Mouse (Mus musculus) bone marrow, adult 2 months (tissue): ENCODE measurements around the gene Auts2.

ENCODE experiments used
- CTCF ChIP-seq: fragments of 200-500 bp; IDR thresholded peaks from 2 replicates; pipeline ENCODE4 v1.5.1; 2011; ENCODE audit warnings: low read length, control low read depth; ENCODE audit not compliant: control insufficient read depth, insufficient read depth
- POLR2A ChIP-seq: fragments of 200-500 bp; IDR thresholded peaks from 2 replicates; pipeline ENCODE4 v1.6.1; 2011; ENCODE audit warnings: low read depth, mild to moderate bottlenecking, control low read depth, low read length, borderline replicate concordance; ENCODE audit not compliant: control insufficient read depth

GRCm38 (mm10) chr5:131857976-131858375 is 685.2 kb downstream of the Auts2 start:
- TF ChIP-seq CTCF (no peak), POLR2A (no peak)
